Mouse (Mus musculus) skeletal muscle tissue, postnatal 0 days (tissue): ENCODE data around the gene Sec22c. TPM values are rescaled to one million over a fixed set of nuclear protein-coding genes. Genes with fewer than 3 reads are reported as not detected.

Experiments
- polyA plus RNA-seq: library from polyadenylated mRNA; unstranded; fragments of >200 nt; fragmentation: Nextera tagmentation; extraction: Ambion mirVana; gene quantifications from 2 replicates; pipeline ENCODE4 v1.2.1, GENCODE M21; 2015

Sec22c gene
- 4.2 and 5.4 TPM in 2 replicates for polyA plus RNA-seq

GRCm38 (mm10) chr9:121704646-121705625 lies at the start of gene Sec22c:
Sec22c (minus strand) TSS chr9:121705490.

GRCm38 (mm10) chr9:121718792-121719318 lies 13.6 kb upstream of the Sec22c start, which contains the start of gene Nktr:
Nktr (plus strand) TSS chr9:121719169.

DNA sequence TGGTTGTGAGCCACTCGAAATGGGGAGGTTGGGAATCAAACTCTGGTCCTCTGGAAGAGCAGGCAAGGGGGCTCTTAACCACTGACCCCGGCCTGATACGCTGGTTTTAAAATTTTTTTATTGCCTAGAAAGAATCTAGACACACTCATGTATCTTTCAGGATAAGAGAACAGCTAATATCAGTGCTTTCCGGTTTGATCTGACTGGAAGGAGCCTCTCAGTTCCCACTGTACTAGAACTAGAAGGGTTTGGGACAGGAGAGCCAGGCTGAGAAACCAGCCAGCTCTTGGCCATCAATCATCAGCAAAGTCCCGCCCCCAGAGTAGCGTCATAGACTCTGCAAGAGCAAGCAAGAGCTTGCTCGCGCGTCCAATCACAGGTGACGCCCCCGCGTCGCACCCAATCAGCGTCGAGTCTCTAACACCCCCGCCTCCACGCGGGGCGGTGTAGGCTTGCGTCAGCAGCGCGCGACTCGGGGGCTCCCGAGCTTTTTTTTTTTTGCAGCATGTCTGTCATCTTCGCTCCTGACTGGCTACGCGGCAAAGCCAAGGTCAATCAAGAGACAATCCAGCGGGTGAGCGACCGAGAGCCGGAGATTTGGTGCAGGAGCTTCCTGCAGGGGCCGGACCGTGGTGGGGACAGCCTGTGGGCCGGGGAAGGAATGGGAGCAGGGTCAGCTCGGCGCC lies 4.8 kb upstream of the Sec22c start, which contains the start of gene Ss18l2:
Gene Ss18l2 (plus strand): TSS at position 432 of the 686 bp plus-strand sequence.

DNA sequence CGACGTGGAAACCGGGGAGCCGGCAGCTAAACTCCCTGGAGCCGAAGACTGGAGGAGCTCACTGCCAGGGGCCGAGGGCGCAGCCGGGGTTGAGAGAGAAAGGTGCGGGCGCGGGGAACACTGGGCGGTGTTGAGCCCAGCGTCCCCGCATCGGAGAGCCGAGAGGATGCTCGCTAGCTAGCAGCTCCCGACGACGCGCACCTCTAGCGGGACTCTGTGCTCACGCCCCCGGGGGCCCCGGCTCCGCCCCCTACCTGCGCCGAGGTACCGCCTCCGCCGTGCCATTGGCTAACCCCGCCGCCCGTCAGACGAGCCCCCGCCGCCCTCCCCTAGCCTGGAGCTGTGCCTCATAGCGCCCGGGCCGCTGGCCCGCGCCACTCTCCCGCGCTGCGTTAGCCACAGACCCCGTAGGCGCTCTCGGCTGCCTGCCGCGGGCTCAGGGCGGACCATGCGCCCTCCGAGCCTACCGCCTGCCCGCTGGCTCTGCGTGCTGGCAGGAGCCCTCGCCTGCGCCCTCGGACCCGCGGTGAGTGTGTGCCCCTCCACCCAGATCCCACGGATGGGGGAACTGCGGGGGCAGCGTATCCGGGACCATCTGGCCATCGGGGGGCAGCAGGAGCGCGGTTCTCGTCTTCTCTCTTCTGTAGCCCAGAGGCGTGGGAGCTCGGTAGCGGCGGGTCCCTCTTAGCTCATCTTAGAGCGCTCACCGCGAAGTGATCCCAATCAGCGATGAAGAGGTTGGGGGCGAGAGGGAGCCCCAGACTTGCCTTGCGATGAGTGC lies 62.7 kb downstream of the Sec22c start, which contains the start of gene Vipr1:
Gene Vipr1 (plus strand): TSS at position 316 of the 781 bp plus-strand sequence.

DNA sequence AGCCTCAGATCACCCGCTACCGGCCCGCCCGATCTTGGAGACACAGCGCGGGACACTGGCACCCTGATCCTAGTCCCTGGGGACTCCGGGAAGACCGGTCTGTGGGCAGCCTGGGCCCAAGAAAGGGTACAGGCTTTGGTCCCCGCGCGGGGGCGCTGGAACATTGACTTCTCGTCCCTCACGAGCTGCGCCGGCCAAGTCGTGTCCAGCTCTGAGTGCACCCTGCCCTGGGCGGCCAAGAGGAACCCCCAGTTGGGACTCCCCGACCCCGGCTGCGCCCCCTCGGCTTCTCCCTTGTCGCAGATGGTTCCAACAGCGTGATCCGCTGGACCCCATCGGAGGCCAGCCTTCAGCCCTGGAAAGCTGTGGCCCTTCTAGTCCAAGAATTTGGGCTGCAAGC lies 63.3 kb downstream of the Sec22c start, which contains the start of gene Lyzl4:
Gene Lyzl4 (minus strand): TSS at position 96 of the 400 bp plus-strand sequence.

Other genes with a start within 250 kb of the Sec22c start
- gene Cck, start 209.8 kb downstream of the Sec22c start, polyA plus RNA-seq = 15.5 and 17.4 TPM in 2 replicates
- gene Lyzl4, start 63.4 kb downstream of the Sec22c start, polyA plus RNA-seq = 1.00 and 1.4 TPM in 2 replicates
- gene Vipr1, start 62.8 kb downstream of the Sec22c start, polyA plus RNA-seq = 0.14 and 0.16 TPM in 2 replicates
- 236 and 265 TPM in 2 replicates for gene Ss18l2, start 4.8 kb upstream of the Sec22c start, polyA plus RNA-seq
- 32.3 and 33.4 TPM in 2 replicates for gene Nktr, start 13.7 kb upstream of the Sec22c start, polyA plus RNA-seq
- gene Zfp651, start 53.8 kb upstream of the Sec22c start, polyA plus RNA-seq = 22.4 and 24.3 TPM in 2 replicates
- 224 and 241 TPM in 2 replicates for gene Klhl40, start 72.1 kb upstream of the Sec22c start, polyA plus RNA-seq
- 103 and 119 TPM in 2 replicates for gene Hhatl, start 87.0 kb upstream of the Sec22c start, polyA plus RNA-seq
- gene Ccdc13, start 134.0 kb upstream of the Sec22c start, polyA plus RNA-seq = 0.15 and 0.24 TPM in 2 replicates
- 168 and 184 TPM in 2 replicates for gene Higd1a, start 152.9 kb upstream of the Sec22c start, polyA plus RNA-seq
- 0.37 and 0.45 TPM in 2 replicates for gene Ackr2, start 192.9 kb upstream of the Sec22c start, polyA plus RNA-seq
- not detected in 2 replicates for gene Cyp8b1, start 210.8 kb upstream of the Sec22c start, polyA plus RNA-seq
- gene Fam198a, start 245.5 kb upstream of the Sec22c start, polyA plus RNA-seq = 3.4 and 4.4 TPM in 2 replicates